Mouse (Mus musculus) heart, embryonic 11.5 days (tissue): Measurements from ENCODE around the gene Ctdsp1. TPM values are rescaled to one million over a fixed set of nuclear protein-coding genes. Genes with fewer than 3 reads are reported as not detected.

ENCODE experiments used
- ATAC-seq: fragments of 200-750 bp; cut with Nextera tagmentation; replicated peaks from 2 replicates; pipeline ENCODE4 v1.8.0; 2017; ENCODE audit warnings: moderate library complexity; ENCODE audit not compliant: insufficient number of reproducible peaks, low FRiP score, low TSS enrichment
- H3K27ac ChIP-seq: fragments of 300-500 bp; sonication (generic); 2 replicates; pipeline ENCODE4 v1.5.1; 2014; ENCODE audit warnings: mild to moderate bottlenecking, low read depth, low read length
- H3K27me3 ChIP-seq: fragments of 300-500 bp; sonication (generic); 2 replicates; pipeline ENCODE4 v1.6.1; 2014; ENCODE audit warnings: mild to moderate bottlenecking, low read length, mixed read lengths; ENCODE audit not compliant: control insufficient read depth, insufficient read depth
- H3K36me3 ChIP-seq: fragments of 300-500 bp; sonication (generic); 2 replicates; pipeline ENCODE4 v1.6.1; 2014; ENCODE audit warnings: mild to moderate bottlenecking, low read length, moderate library complexity, mixed read lengths; ENCODE audit not compliant: control insufficient read depth, insufficient read depth
- H3K4me1 ChIP-seq: fragments of 300-500 bp; sonication (generic); 2 replicates; pipeline ENCODE4 v1.6.1; 2014; ENCODE audit warnings: low read length; ENCODE audit not compliant: control insufficient read depth, insufficient read depth
- H3K4me2 ChIP-seq: fragments of 300-500 bp; sonication (generic); 2 replicates; pipeline ENCODE4 v1.6.1; 2014; ENCODE audit warnings: mild to moderate bottlenecking, moderate library complexity
- H3K4me3 ChIP-seq: fragments of 300-500 bp; sonication (generic); 2 replicates; pipeline ENCODE4 v1.5.1; 2014; ENCODE audit warnings: low read depth, low read length
- H3K9ac ChIP-seq: fragments of 300-500 bp; sonication (generic); 2 replicates; pipeline ENCODE4 v1.6.1; 2014; ENCODE audit warnings: mild to moderate bottlenecking, low read depth, low read length, moderate library complexity
- H3K9me3 ChIP-seq: fragments of 300-500 bp; sonication (generic); replicated peaks from 2 replicates; pipeline ENCODE4 v1.6.1; 2016; ENCODE audit warnings: low read length; ENCODE audit not compliant: control insufficient read depth
- WGBS: fragments of 180-500 bp; shearing (Covaris S2); extraction: QIAGEN DNeasy Blood & Tissue Kit; methylation state at CpG from one replicate; pipeline ENCODE4 v1.1.7; 2014; ENCODE audit not compliant: insufficient replicate concordance; 5-methylcytosine and 5-hydroxymethylcytosine counted together
- microRNA counts: library from miRNA; unstranded; fragments of <30 nt; microRNA quantifications from one replicate; lab custom pipeline; 2015
- microRNA-seq: library from miRNA; unstranded; fragments of <30 nt; microRNA quantifications from one replicate; pipeline ENCODE4, GENCODE M21; 2016; ENCODE audit warnings: borderline number of aligned reads
- polyA plus RNA-seq: library from polyadenylated mRNA; unstranded; fragments of >200 nt; fragmentation: Nextera tagmentation; extraction: Ambion mirVana; gene quantifications from 2 replicates; pipeline ENCODE4 v1.2.1, GENCODE M21; 2014

Ctdsp1 gene
- polyA plus RNA-seq, 1 experiment from 2014 or later: 59.6 TPM

DNA sequence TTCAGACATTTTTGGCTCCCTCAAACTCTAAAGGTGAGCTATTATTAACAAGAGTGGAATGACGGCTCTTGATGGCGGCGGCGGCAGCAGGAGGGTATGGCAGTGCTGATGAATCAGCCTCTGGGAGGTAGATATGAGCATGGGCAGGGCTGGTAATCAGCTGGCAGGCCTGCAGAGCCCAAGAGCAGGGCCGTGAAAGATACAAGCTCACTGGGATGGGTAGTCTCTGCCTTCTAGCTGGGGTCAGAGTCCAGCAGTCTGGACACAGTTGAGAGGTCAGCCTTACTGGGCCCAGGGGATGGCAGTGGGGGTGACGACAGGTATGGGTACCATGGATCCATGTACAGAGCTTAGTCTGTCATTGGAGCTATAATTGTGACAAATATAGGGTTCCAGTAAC, 41.9 kb downstream of the Ctdsp1 start:
- no peak overlapping the region for H3K4me2 ChIP-seq
- no peak for ATAC-seq
- peaks cover 2% of the 10 kb centered on the region for H3K4me1 ChIP-seq
- no peak overlapping the region for H3K9ac ChIP-seq
- H3K9me3 ChIP-seq: no peaks in the 10 kb centered on the region
- H3K4me3 ChIP-seq: no peak overlapping the region
- H3K27me3 ChIP-seq: no peaks in the 10 kb centered on the region
- 78% methylated on average over 6 of the region's 6 CpGs for WGBS
- peaks cover 9% of the 10 kb centered on the region for H3K36me3 ChIP-seq
- no peak overlapping the region for H3K27ac ChIP-seq

- Histone ChIP-seq H3K36me3 (peaks cover 17% of the 10 kb centered on the region), H3K9ac (no peak overlapping the region), H3K9me3 (no peaks in the 10 kb centered on the region), H3K4me2 (no peak overlapping the region), H3K4me3 (no peak overlapping the region), H3K27me3 (no peaks in the 10 kb centered on the region), H3K27ac (no peak overlapping the region), H3K4me1 (peaks cover 4% of the 10 kb centered on the region)
- no peak for ATAC-seq
- 75% methylated on average over 5 of the region's 5 CpGs for WGBS
Observed at GRCm38 (mm10) chr1:74434596-74434995, 43.3 kb downstream of the Ctdsp1 start.

GRCm38 (mm10) chr1:74435563-74435962, 44.3 kb downstream of the Ctdsp1 start:
- H3K4me2 ChIP-seq: no peak overlapping the region
- H3K4me3 ChIP-seq: no peak overlapping the region
- no peak overlapping the region for H3K27ac ChIP-seq
- ATAC-seq: no peak
- peaks cover 17% of the 10 kb centered on the region for H3K36me3 ChIP-seq
- no peaks in the 10 kb centered on the region for H3K9me3 ChIP-seq
- H3K9ac ChIP-seq: no peak overlapping the region
- no peaks in the 10 kb centered on the region for H3K27me3 ChIP-seq
- H3K4me1 ChIP-seq: peaks cover 4% of the 10 kb centered on the region
- 83% methylated on average over 6 of the region's 6 CpGs for WGBS

- Histone ChIP-seq H3K27me3 (no peaks in the 10 kb centered on the region), H3K36me3 (peaks cover 17% of the 10 kb centered on the region), H3K4me3 (no peak overlapping the region), H3K9me3 (no peaks in the 10 kb centered on the region), H3K4me2 (no peak overlapping the region; the same call in 1 of the 2 replicates), H3K9ac (no peak overlapping the region), H3K4me1 (peaks cover 4% of the 10 kb centered on the region), H3K27ac (peak overlapping the region; percentile 65)
- 59% methylated on average over 8 of the region's 8 CpGs for WGBS
- peak; percentile 61 for ATAC-seq
Observed at GRCm38 (mm10) chr1:74437702-74438427, 46.6 kb downstream of the Ctdsp1 start.

DNA sequence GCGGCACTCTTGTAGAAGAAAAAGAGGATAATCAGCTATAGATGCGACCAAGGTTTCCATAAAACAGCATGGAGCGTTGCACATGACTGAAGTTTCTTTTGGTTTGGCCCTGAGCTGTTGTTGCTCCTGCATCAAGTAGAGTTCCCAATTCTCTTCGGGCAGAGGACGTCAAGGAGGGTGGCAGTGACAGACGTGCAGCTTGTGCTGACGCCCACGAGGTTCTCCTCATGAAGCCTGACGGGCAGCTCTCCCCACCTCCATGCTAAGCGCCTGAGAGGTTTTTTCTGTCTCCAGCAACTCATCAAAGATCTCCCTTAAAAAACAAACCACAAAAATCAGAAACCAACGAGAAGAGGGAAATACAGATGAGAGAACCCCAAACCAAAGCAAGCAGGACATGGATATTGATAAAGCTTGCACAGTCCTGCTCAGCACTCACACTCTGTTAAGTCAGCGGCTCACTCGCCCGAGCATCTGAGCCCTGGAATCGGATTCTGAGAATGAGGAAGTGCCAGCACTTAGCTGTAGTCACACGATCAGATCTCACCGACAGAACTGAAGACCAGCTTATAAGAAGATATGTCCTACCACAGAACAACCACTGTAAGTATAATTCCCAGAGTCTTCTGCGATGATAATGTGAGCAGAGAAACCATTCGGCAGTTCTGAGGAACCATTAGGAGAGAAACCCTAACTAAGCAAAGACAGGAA, 48.0 kb downstream of the Ctdsp1 start:
- H3K27me3 ChIP-seq: no peaks in the 10 kb centered on the region
- H3K27ac ChIP-seq: no peak overlapping the region
- no peaks in the 10 kb centered on the region for H3K9me3 ChIP-seq
- H3K4me2 ChIP-seq: no peak overlapping the region
- peaks cover 4% of the 10 kb centered on the region for H3K4me1 ChIP-seq
- no peak overlapping the region for H3K4me3 ChIP-seq
- peaks cover 19% of the 10 kb centered on the region for H3K36me3 ChIP-seq
- no peak overlapping the region for H3K9ac ChIP-seq
- 86% methylated on average over 19 of the region's 19 CpGs for WGBS
- no peak for ATAC-seq

DNA sequence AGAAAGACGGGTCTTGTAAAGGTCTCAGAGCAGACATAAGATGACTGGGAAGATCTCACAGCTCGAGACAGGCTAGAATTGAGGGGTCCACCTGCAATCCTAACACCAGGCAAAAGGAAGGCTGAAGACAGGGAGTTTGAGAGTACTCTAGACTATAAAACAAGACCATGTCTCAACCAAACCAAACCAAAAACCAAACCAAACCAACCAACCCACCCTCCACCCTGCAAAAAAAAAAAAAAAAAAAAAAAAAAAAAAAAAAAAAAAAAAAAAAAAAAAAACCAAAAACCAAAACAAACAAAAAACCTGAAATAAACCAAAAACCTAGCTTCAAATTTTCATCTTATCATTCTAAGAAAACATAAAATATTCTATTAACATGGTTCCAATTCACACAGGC, 53.2 kb downstream of the Ctdsp1 start:
- Histone ChIP-seq H3K36me3 (peaks cover 11% of the 10 kb centered on the region), H3K27ac (no peak overlapping the region), H3K9me3 (no peaks in the 10 kb centered on the region), H3K9ac (no peak overlapping the region), H3K4me1 (no peaks in the 10 kb centered on the region), H3K27me3 (no peaks in the 10 kb centered on the region), H3K4me3 (no peak overlapping the region), H3K4me2 (no peak overlapping the region)
- WGBS: 93% methylated on average over 2 of the region's 2 CpGs
- ATAC-seq: no peak

MicroRNA genes within 50 kb of the gene (microRNA counts, 519-probe panel; counts per million panel counts)
- 5,026 counts per million, percentile 50 among the panel's probes with 10 or more counts for microRNA mmu-miR-26b (lab: Ali Mortazavi, UCI)

Small RNAs within 50 kb of the gene (microRNA-seq; reads per million reads assigned to microRNA genes)
- 31,447 reads per million, percentile 99 among the genes with 10 or more reads in this experiment for gene Mir26b

Other genes starting within 250 kb of the Ctdsp1 start
- gene Cxcr2, start 237.5 kb upstream of the Ctdsp1 start, polyA plus RNA-seq: 0.07 TPM in 1 of 2 replicates, not detected in the other
- not detected in 2 replicates for gene Cxcr1, start 196.9 kb upstream of the Ctdsp1 start, polyA plus RNA-seq
- 387 and 411 TPM in 2 replicates for gene Arpc2, start 155.4 kb upstream of the Ctdsp1 start, polyA plus RNA-seq
- 0.83 and 1.0 TPM in 2 replicates for gene Gpbar1, start 113.0 kb upstream of the Ctdsp1 start, polyA plus RNA-seq
- 173 and 193 TPM in 2 replicates for gene Aamp, start 106.8 kb upstream of the Ctdsp1 start, polyA plus RNA-seq
- 225 and 231 TPM in 2 replicates for gene Pnkd, start 106.6 kb upstream of the Ctdsp1 start, polyA plus RNA-seq
- gene Tmbim1, start 85.9 kb upstream of the Ctdsp1 start, polyA plus RNA-seq: 29.2 and 37.1 TPM in 2 replicates
- 0.17 and 0.59 TPM in 2 replicates for gene Catip, start 29.4 kb upstream of the Ctdsp1 start, polyA plus RNA-seq
- 1.1 TPM in 2 replicates for gene Slc11a1, start 16.3 kb upstream of the Ctdsp1 start, polyA plus RNA-seq
- gene Vil1, start 17.9 kb downstream of the Ctdsp1 start, polyA plus RNA-seq: 0.23 and 0.45 TPM in 2 replicates
- 41.4 and 48.7 TPM in 2 replicates for gene Cnot9, start 114.5 kb downstream of the Ctdsp1 start, polyA plus RNA-seq
- gene Plcd4, start 151.4 kb downstream of the Ctdsp1 start, polyA plus RNA-seq: 0.17 and 0.46 TPM in 2 replicates
- gene Usp37, start 152.8 kb downstream of the Ctdsp1 start, polyA plus RNA-seq: 24.1 and 27.5 TPM in 2 replicates
- gene Zfp142, start 196.7 kb downstream of the Ctdsp1 start, polyA plus RNA-seq: 5.7 and 6.6 TPM in 2 replicates
- gene Bcs1l, start 196.8 kb downstream of the Ctdsp1 start, polyA plus RNA-seq: 22.0 and 26.7 TPM in 2 replicates
- gene Rnf25, start 209.9 kb downstream of the Ctdsp1 start, polyA plus RNA-seq: 6.0 and 6.1 TPM in 2 replicates
- 4.3 and 4.6 TPM in 2 replicates for gene Stk36, start 209.9 kb downstream of the Ctdsp1 start, polyA plus RNA-seq